Mouse (Mus musculus): ENCODE measurements around the gene Kirrel3. TPM values are rescaled to one million over a fixed set of nuclear protein-coding genes. Genes with fewer than 3 reads are reported as not detected.

The Kirrel3 gene
- polyA plus RNA-seq (2015; fragmentation: Nextera tagmentation; extraction: Ambion mirVana) = 0.44 and 0.56 TPM in 2 replicates

DNA sequence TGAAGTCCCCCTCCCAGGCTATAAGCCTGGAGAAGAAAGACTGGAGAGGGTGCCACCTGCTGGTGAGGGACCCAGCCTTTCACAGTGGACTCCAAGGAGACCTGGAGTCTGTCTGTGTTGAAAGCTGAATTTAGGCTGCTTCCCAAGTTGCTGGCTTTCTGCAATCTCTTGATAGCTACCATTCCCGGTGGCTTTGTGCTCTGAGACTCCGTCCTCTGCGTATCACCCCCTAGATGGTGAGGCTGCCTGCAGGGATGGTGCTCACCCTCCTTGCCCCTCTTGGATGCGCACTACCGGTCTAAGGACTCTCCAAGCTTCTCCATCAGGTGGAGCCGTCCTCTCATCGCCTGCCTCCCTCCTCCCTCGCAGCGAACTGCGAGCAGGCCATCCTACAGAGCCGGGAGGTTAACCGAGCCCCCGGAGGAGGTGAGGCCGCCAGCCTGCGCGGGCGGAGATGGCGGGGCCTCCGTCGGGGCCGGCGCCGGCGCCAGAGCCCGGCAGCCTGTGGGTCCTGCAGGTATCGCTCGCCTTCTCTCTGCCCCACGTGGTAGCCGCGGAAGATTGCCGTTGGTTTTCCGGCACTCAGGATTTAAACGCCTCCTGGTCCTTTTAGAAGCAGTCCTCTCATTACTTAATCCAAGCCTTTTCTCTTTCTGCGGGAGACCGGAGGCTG lies at the start of gene Kirrel3:
Gene Kirrel3 (plus strand): TSS at position 136 of the 673 bp plus-strand sequence.

